Mouse (Mus musculus) cerebellum, adult 11-12 months (tissue): ENCODE data around the gene Aqp6.

Experiments
- DNase-seq: peaks from one replicate; pipeline ENCODE4 v3.0.0; 2022

Aqp6 gene

GRCm38 (mm10) chr15:99599245-99600070 is 1.7 kb upstream of the Aqp6 start:
- peak; percentile 82 for DNase-seq

DNA sequence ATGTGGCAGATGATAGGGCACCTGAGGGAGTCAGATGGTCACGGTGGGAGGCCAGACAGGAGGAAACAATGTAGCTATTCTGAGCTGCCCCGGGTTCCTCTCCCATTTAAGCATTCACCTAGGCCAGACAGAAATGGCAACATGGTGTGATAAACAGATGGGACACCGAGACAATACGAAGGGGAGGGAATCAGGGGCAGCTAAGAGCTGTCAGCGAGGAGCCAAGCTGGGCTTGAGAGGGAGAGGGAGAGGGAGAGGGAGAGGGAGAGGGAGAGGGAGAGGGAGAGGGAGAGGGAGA is 572 bp downstream of the Aqp6 start:
- DNase-seq = peak; percentile 96

DNA sequence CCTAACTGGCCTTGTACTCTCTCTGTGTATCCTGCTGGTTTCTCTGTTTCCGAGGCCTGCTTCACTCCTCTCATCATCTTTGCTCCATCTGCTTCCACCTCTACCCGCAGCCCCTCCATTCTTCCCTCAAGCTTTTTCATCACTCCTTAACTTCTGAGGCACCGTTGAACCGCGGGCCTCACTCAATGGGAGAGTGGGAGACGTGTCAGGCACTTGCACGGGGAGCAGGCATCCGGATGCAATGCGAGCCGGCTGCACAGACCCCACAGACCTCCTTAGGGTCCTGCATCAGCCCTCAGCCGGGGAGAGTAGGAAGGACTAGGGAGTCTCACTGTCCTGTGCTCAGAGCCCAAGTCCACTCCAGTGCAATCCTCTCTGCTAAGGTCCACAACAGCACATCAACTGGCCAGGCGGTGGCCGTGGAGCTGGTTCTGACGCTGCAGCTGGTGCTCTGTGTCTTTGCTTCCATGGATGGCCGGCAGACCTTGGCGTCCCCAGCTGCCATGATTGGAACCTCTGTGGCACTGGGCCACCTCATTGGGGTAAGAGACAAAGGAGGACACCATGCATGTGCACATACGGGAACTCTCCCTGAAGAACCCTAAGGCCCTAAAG is 1.1 kb downstream of the Aqp6 start:
- DNase-seq = peak; percentile 74

DNA sequence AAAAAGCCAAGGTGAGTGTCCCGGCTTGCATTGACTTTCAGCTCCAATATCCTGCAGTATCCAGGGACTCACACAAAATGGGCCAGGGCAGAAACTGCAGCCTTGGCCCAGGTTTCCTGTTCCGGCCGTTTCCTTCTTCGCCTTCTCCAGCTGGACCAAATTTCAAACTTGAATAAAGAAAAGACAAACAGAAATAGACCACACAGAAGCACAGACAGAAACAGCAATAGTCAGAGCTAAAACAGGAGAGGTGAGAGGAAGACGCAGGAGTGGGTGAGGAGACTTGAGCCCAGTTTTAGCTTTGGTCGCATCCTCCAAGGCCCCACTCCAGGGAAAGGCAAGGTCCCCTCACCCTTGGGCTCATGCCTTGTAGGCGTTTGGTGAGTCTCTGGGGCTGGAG is 2.0 kb downstream of the Aqp6 start:
- DNase-seq = no peak

- no peak for DNase-seq
These were observed 4.4 kb downstream of the Aqp6 start for GRCm38 (mm10) chr15:99605595-99605994.

DNA sequence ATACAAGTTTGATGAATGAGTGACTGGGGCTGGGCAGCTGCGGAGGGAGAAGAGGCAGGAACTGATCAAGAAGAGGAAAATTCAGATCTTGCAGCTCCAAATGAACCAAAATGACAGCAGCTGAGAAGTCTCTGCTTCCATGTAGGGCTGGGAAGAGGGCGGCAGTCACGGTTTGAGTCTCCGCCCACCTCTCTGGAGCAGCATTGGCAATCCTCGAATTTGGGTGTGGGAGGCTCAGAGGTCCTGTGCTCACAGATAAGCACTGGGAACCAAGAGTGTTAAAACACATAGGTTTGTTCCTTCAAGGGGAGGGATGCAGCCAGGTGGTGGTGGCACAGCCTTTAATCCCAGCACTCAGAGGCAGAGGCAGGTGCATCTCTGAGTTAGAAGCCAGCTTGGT is 5.3 kb downstream of the Aqp6 start:
- DNase-seq = no peak

DNA sequence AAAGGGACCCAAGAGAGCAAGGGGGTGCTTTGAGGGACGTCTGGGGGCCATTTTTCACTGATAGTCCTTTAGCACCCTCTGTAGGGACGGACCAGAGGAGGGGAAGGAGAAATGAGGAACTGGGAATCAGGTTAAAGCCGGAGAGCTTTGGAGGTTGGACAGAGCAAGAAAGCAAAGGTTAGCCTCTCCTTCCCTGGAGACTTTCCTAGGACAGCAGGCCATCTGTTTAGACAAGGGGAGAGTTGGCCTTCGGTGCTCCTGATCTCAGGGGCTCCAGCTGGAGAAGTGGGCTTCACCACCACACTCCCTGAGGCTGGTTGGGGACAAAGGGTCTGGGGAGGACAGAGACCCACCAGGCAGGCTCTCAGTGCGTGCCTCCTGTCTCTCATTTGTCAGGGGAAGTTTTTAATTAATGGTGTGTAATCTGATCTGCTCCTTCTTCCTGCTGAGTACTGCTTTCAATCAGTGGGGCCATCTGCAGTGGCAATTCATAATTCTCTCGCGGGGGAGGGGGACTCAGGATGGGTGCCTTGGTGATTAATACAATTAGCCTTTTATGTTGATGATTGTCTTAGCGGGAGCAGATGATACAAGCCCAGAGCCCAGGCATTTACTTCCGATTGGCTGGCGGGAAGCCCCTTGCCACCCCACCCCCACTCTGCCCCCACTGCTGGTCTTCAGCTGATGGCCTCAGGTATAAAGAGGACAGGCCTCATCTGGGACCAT is 6.4 kb downstream of the Aqp6 start:
- DNase-seq = peak; percentile 47

- DNase-seq = peak; percentile 34
These were observed 7.4 kb downstream of the Aqp6 start for GRCm38 (mm10) chr15:99608382-99609125.

GRCm38 (mm10) chr15:99611563-99611962 is 10.4 kb downstream of the Aqp6 start:
- peak; percentile 27 for DNase-seq

DNA sequence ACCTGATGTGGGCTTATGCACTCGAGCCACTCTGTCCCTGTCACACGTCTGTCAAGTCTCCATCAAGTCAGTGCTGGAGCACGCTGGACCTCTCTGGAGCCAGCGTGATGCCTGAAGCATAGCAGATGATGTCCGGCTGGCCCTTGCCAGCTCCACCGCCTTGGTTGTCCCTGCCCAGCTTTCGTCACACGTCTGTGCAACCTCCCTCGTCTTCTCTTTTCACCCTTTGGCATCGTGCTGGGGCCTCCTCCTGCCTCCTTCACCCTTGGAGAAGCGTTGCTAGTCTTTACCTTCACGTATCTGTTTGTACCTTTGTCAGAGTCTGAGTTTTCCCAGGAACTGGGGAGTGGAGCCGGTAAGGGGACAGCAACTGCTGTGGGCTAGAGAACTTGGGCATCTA is 13.1 kb downstream of the Aqp6 start:
- no peak for DNase-seq

DNA sequence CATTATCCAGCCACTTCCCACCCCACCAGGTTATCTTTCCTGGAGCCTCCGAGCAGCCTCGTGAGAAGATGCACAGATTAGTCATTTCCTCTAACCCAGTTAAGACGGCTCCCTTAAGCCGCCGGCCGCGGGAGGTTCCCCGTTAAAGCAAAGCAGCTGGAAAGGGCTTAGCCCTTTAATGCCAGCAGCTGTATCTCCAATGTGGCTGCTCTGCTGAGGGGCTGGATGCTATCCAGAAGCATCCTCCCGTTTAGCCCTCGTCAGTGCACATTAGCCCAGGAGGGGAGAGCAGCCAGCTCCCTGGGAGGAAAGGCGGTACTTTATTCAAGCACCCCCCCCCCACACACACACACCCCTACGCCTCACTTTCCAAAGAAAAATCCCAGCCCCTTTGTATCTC is 13.6 kb downstream of the Aqp6 start:
- DNase-seq = no peak

DNA sequence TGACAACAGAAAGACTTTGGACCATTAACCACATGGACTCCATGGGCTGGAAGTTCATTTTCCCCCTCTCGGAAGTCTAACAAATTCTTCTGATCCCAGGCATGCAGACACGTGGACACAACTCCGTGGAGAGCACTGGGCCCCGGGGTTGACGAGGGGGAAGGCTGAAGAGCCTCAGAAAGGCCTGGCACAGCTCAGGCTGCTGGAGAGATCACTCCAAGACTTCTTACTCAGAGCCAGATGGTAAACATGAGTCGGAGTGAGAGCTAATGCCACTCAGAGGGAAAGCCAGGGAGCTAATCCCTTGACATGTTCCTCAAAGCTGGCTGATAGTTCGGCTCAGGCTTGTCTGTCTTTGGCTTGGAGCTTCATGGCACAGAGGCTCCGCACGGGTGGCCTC is 14.0 kb downstream of the Aqp6 start:
- DNase-seq = peak; percentile 53

DNA sequence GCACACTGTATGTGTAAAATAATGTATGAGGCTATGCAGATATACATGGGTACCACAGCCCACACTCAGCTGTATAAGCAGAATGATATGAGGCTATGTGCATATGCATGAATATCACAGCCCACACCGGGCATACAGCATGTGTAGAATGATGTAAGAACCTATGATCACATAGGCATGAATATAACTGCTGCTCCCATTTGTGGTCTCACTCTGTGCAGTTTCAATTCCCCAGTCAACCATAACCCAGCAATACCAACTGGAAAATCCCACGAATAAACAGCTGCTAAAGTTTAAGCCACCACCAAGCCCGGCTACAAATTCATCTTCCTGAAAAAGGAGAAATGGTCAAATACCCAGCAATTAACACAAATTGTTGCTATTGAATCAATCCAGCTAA is 17.4 kb downstream of the Aqp6 start:
- DNase-seq = no peak

- DNase-seq = peak; percentile 32
These were observed 18.6 kb downstream of the Aqp6 start for GRCm38 (mm10) chr15:99619821-99620220.

DNA sequence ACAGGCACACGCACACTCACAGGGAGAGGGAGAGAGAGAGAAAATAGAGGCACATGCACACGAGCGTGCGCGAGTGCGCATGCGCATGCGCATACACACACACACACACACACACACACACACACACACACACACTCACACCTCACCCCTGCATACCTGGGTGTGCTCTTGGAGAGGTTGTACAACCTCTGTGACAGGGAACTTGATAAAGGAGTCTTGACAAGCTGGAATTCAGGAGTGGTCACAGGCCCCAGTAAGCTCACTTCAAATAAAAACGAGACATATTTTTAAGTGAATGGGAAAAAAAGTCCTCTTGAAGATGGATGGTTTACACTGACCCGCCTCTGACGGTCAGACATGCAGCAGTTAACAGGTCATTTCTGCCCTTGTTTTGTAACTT is 20.9 kb downstream of the Aqp6 start:
- no peak for DNase-seq

GRCm38 (mm10) chr15:99631618-99632017 is 30.4 kb downstream of the Aqp6 start:
- DNase-seq = no peak

DNA sequence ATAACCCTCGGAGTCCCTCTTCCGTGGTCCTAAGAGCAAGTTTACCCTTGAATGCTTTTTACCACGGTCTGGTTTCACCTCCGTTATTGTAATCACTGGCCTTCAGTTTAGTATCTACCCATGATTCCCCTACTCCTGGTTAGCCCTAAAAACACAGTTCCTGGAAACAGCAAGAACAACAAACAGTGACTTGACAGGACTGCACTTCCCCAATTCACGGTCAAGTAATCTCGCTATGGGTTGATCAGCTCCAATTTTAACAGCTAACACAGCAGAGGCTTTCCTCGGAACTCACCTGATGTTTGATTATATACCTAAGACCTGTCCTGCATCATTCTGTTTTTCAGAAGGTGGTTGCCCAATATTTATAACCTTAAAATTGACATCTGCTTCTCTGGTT is 33.5 kb downstream of the Aqp6 start:
- no peak for DNase-seq

DNA sequence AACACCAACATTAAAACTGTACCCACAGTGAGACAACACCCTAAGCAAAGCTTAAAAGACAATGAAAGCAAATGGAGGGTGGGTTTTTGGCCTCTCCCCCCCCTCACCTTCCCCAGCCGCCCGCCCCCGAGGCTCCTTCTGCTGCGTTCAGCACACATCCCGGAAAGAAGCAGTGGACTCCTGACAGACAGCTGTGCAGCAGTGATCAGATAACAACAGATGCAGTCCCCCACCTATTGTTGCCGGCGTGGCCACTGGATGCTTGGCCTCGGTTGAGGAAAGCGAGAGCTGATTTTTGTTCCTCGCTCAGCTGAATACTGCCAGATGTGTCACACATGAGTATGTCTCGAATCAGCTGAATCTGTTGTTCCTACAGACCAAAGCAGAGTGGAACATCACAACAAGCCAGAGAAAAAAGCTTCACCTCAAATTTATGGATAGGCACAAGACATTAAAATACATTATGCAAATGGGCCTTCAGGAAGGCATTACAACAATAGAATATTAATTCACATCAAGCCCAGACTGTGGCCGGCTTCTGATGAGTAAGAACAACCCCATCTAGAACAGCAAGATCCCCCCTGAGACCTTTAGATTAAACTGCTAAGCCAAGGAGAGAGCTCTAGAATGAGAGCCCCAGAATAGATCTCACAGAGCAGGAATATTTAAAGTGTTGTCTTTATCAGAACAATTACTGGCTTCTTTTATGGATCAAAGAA is 36.4 kb downstream of the Aqp6 start:
- DNase-seq = no peak

DNA sequence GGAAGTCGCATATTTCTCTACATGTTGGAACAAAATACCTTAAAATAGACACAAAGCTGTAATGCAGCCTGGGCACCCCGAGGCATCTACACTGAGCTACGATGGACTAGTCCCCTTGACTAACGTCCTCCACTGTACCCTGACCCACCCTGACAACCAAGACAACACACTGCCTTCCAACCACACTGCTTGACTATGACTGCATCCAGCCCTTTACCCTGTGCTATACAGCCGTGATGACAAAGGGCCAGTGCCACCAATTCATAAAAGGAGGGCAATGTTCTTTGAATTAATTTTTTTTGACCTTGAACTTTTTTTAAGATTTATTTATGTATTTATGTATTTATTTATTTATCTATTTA is 36.9 kb downstream of the Aqp6 start:
- DNase-seq = no peak

DNA sequence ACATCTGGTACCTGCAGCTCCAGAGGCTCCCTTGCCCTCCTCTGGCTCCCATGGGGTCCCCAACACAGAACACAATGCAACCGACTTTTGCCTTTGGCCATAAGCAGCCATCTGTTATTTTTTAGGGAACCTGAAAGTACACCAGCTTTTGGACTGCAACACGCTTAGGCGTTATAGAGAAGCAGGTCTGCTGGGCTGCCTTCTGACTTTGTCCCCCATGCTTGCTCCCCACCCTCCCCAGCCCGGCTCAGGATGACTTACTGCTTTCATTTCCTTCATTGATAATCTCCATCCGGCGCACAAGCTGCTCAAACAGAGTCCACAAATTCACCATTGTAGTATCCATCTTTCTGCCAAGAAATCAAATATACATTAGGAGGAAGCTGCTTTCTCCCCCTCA is 41.4 kb downstream of the Aqp6 start:
- no peak for DNase-seq

GRCm38 (mm10) chr15:99643832-99644231 is 42.6 kb downstream of the Aqp6 start:
- DNase-seq = no peak

GRCm38 (mm10) chr15:99644776-99645175 is 43.6 kb downstream of the Aqp6 start:
- no peak for DNase-seq

GRCm38 (mm10) chr15:99648326-99648725 is 47.1 kb downstream of the Aqp6 start:
- no peak for DNase-seq
